ENCODE assay signal across 13 mouse cellular contexts in genomic region chr5:115603561-115603960, GRCm38 (mm10).
"Had no signal": no experiment of that assay in that cellular context is flagged by ENCODE, and none has a peak within 500 bp of the region (broad histone marks: within the 10 kb centered on the region; RNA-seq: fewer than 3 reads in every experiment).

No protein-coding gene starts in this region.

- DNase-seq: lung, adult 18-20 months; lung, embryonic 14.5 days; lung, postnatal 10 days; lung, postnatal 4 days; midbrain, embryonic 14.5 days; retina, postnatal 1 day; right cerebral cortex, adult 18-20 months; right cerebral cortex, postnatal 25 days; right cerebral cortex, postnatal 4 days; spleen, adult 18-20 months; thymus, adult 18-20 months; thymus, postnatal 14 days; thymus, postnatal 36 days had no signal
